Mouse (Mus musculus) liver, postnatal 0 days (tissue): ENCODE results near the gene Pnpla7.

ENCODE experiments used
- CTCF ChIP-seq: sonication (generic); IDR thresholded peaks from 2 replicates; pipeline ENCODE4 v1.5.1; 2016; ENCODE audit warnings: antibody characterized with exemption, low read depth
- EP300 ChIP-seq: IDR thresholded peaks from 2 replicates; pipeline ENCODE4 v1.6.1; 2016; ENCODE audit warnings: antibody characterized with exemption, low read depth, mild to moderate bottlenecking

DNA sequence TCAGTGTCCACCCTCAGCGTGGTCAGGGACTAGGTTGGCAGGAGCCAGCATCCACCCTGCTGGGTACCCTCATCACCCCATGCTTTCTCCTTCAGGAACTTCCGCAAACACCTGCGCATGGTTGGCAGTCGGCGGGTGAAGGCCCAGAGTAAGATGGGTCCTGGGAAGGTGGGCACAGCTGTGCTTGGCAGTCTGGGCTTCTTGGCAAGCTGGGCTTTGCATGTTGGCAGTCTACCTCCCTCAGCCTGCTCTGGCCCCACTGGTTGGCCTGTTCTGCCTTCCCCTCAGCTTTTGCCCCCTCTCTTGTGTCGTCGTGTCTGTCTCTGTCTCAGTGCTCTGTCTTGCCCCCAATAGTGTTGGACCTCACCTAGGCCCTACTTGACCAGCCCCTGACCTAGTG is 83.1 kb downstream of the Pnpla7 start:
- TF ChIP-seq CTCF (no peak), EP300 (no peak)
